Mouse (Mus musculus): Measurements from ENCODE around the gene Slc12a3. TPM values are rescaled to one million over a fixed set of nuclear protein-coding genes. Genes with fewer than 3 reads are reported as not detected.
"Not testable (repeated sequence)": the region's sequence is repeated elsewhere in the genome, so short reads cannot be mapped to it uniquely, and the experiment has no call there.

The Slc12a3 gene
- polyA plus RNA-seq, 1 experiment from 2014 or later, result 0.08 TPM

DNA sequence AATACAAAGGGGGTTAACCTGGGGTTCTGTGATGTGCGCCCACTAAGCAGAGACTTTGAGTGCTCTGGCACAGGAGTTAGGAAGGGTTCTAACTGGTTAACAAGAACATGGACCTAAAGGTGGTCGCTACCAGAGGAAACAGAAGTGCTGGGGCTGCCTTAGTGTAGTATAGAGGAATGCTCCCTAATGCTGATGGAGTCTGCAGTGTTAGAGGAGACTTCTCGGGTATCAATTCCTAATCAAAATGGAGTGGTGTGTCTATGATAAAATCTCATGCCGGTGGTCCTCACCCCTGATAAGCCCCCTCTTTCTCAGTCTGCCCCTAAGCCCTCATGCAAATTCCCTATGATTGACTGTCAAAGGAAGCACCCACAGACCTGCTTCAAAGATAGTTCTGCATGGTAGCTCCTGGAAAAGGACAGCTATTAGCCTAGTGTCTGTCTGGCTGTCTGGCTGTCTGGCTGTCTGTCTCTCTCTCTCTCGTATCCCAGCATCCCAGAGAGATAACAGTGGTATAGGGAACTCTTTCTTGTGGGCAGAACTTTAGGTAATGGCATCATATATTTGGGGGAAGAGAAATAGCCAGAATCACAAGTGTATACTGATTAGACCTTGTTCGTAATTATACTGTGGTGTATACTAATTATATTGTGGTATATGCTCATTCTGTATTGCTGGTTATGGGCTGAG lies 67.0 kb downstream of the Slc12a3 start:
- no peaks in the 10 kb centered on the region for H3K27me3 ChIP-seq (ENCODE audit: control insufficient read depth, insufficient read depth, low read length)
- no peak overlapping the region for H3K4me2 ChIP-seq (ENCODE audit: low read depth, low read length)
- H3K9me3 ChIP-seq (ENCODE audit: control insufficient read depth, low read length), result no peaks in the 10 kb centered on the region
- H3K9ac ChIP-seq (replicated peaks; ENCODE audit: low read depth, low read length), result no peak overlapping the region
- no peaks in the 10 kb centered on the region for H3K4me1 ChIP-seq (ENCODE audit: control insufficient read depth, insufficient read depth, low read length)
- 92% methylated on average over 6 of the region's 6 CpGs for WGBS
- H3K4me3 ChIP-seq (ENCODE audit: low read depth, low read length), result no peak overlapping the region
- peaks cover 44% of the 10 kb centered on the region for H3K36me3 ChIP-seq (ENCODE audit: control insufficient read depth, insufficient read depth, low read length)
- H3K27ac ChIP-seq (ENCODE audit: low read depth, low read length), result no peak overlapping the region
- ATAC-seq (ENCODE audit: low read depth), result no peak

GRCm38 (mm10) chr8:94396964-94397657 lies 68.1 kb downstream of the Slc12a3 start:
- no peak overlapping the region for H3K27ac ChIP-seq (ENCODE audit: low read depth, low read length)
- no peaks in the 10 kb centered on the region for H3K4me1 ChIP-seq (ENCODE audit: control insufficient read depth, insufficient read depth, low read length)
- WGBS, result 71% methylated on average over 11 of the region's 11 CpGs
- no peak overlapping the region for H3K4me2 ChIP-seq (ENCODE audit: low read depth, low read length)
- H3K9ac ChIP-seq (replicated peaks; ENCODE audit: low read depth, low read length), result no peak overlapping the region
- peak; percentile 38; the same call in 1 of the 2 replicates for ATAC-seq (ENCODE audit: low read depth)
- no peak overlapping the region for H3K4me3 ChIP-seq (ENCODE audit: low read depth, low read length)
- H3K36me3 ChIP-seq (ENCODE audit: control insufficient read depth, insufficient read depth, low read length), result peaks cover 32% of the 10 kb centered on the region
- no peaks in the 10 kb centered on the region for H3K9me3 ChIP-seq (ENCODE audit: control insufficient read depth, low read length)
- H3K27me3 ChIP-seq (ENCODE audit: control insufficient read depth, insufficient read depth, low read length), result no peaks in the 10 kb centered on the region

DNA sequence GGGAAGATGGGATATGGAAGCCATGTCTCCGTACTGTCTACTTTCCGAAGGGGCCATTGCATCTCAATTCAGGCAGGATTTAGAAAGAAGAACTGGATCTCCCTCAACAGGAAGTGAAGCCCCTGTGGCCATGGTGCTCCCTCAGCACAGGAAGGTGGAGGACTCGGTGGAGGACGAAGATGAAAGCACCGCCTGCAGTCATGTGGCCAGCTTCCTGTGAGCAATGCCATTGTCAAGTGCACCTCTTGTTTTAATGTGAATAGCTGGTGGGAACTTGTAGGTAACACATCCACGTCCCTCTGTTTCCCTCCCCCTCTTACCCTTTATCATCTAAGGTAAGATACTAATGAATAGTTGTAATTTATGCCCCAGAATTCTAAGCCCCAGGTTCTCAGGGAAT lies 69.6 kb downstream of the Slc12a3 start:
- WGBS, result 88% methylated on average over 6 of the region's 6 CpGs
- H3K27ac ChIP-seq (ENCODE audit: low read depth, low read length), result no peak overlapping the region
- peaks cover 20% of the 10 kb centered on the region for H3K36me3 ChIP-seq (ENCODE audit: control insufficient read depth, insufficient read depth, low read length)

GRCm38 (mm10) chr8:94399361-94399953 lies 70.5 kb downstream of the Slc12a3 start:
- ATAC-seq (ENCODE audit: low read depth), result no peak
- Histone ChIP-seq H3K9ac (replicated peaks; ENCODE audit: low read depth, low read length) (no peak overlapping the region), H3K9me3 (ENCODE audit: control insufficient read depth, low read length) (no peaks in the 10 kb centered on the region), H3K27ac (ENCODE audit: low read depth, low read length) (no peak overlapping the region), H3K27me3 (ENCODE audit: control insufficient read depth, insufficient read depth, low read length) (no peaks in the 10 kb centered on the region), H3K36me3 (ENCODE audit: control insufficient read depth, insufficient read depth, low read length) (peaks cover 13% of the 10 kb centered on the region), H3K4me3 (ENCODE audit: low read depth, low read length) (no peak overlapping the region), H3K4me1 (ENCODE audit: control insufficient read depth, insufficient read depth, low read length) (no peaks in the 10 kb centered on the region), H3K4me2 (ENCODE audit: low read depth, low read length) (no peak overlapping the region)
- WGBS, result 94% methylated on average over 3 of the region's 3 CpGs

More for the DNA sequence above, 69.6 kb downstream of the Slc12a3 start:
- H3K4me1 ChIP-seq (ENCODE audit: control insufficient read depth, insufficient read depth, low read length), result no peaks in the 10 kb centered on the region
- ATAC-seq (ENCODE audit: low read depth), result no peak
- no peak overlapping the region for H3K9ac ChIP-seq (replicated peaks; ENCODE audit: low read depth, low read length)
- no peak overlapping the region for H3K4me2 ChIP-seq (ENCODE audit: low read depth, low read length)
- H3K9me3 ChIP-seq (ENCODE audit: control insufficient read depth, low read length), result no peaks in the 10 kb centered on the region
- H3K4me3 ChIP-seq (ENCODE audit: low read depth, low read length), result no peak overlapping the region
- H3K27me3 ChIP-seq (ENCODE audit: control insufficient read depth, insufficient read depth, low read length), result no peaks in the 10 kb centered on the region

DNA sequence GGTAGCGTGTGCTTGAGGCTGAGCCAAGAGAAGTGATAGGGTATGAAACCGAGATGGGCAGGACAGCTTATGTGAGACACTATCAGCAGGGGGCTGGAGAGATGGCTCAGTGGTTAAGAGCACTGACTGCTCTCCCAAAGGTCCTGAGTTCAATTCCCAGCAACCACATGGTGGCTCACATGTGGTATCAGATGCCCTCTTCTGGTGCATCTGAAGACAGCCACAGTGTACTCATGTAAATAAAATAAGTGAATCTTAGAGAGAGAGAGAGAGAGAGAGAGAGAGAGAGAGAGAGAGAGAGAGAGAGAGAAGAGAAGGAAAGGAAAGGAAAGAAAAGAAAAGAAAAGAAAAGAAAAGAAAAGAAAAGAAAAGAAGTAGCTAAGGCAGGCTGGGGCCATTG lies 71.0 kb downstream of the Slc12a3 start:
- WGBS, result 89% methylated on average over 2 of the region's 2 CpGs
- H3K9me3 ChIP-seq (ENCODE audit: control insufficient read depth, low read length); H3K27ac ChIP-seq (ENCODE audit: low read depth, low read length); H3K36me3 ChIP-seq (ENCODE audit: control insufficient read depth, insufficient read depth, low read length); H3K9ac ChIP-seq (replicated peaks; ENCODE audit: low read depth, low read length); H3K4me2 ChIP-seq (ENCODE audit: low read depth, low read length); ATAC-seq (ENCODE audit: low read depth); H3K4me3 ChIP-seq (ENCODE audit: low read depth, low read length); H3K27me3 ChIP-seq (ENCODE audit: control insufficient read depth, insufficient read depth, low read length); H3K4me1 ChIP-seq (ENCODE audit: control insufficient read depth, insufficient read depth, low read length): not testable (repeated sequence)

DNA sequence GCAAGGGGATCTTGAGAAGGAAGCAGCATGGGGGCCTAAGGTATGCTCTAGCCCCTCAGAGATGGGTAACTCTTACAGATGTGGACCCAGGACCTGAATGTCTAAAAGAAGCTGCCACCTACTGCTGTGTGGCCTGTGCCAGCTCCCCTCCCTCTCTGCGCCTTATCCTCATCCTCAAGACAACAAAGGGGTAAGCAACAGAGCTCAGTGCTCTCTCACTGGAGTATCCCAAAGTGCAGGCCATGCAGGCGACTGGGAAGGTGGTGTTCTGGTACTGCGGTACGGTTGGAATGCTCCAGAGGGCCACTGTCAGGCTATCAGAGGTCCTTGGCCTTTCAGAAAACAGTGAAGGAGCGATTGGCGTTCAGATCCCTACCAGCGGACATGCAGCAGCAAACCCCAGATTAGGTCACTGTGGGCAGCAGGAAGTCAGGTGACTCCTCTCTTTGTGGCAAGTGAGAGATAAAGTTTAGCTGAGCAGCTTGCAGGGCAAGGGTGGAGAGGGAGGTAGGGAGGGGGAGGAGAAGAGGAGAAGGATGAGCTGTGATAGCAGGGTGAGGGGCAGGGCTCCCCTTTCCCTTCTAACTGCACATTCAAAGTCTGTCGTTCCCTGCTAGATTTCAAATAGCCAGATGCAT lies 79.6 kb downstream of the Slc12a3 start:
- no peaks in the 10 kb centered on the region for H3K27me3 ChIP-seq (ENCODE audit: control insufficient read depth, insufficient read depth, low read length)
- no peaks in the 10 kb centered on the region for H3K36me3 ChIP-seq (ENCODE audit: control insufficient read depth, insufficient read depth, low read length)
- ATAC-seq (ENCODE audit: low read depth), result no peak
- no peak overlapping the region for H3K4me3 ChIP-seq (ENCODE audit: low read depth, low read length)
- no peaks in the 10 kb centered on the region for H3K4me1 ChIP-seq (ENCODE audit: control insufficient read depth, insufficient read depth, low read length)
- no peak overlapping the region for H3K4me2 ChIP-seq (ENCODE audit: low read depth, low read length)
- H3K27ac ChIP-seq (ENCODE audit: low read depth, low read length), result no peak overlapping the region
- H3K9me3 ChIP-seq (ENCODE audit: control insufficient read depth, low read length), result no peaks in the 10 kb centered on the region
- WGBS, result 77% methylated on average over 8 of the region's 8 CpGs
- no peak overlapping the region for H3K9ac ChIP-seq (replicated peaks; ENCODE audit: low read depth, low read length)

- 89% methylated on average over 7 of the region's 7 CpGs for WGBS
- Histone ChIP-seq H3K9ac (replicated peaks; ENCODE audit: low read depth, low read length) (no peak overlapping the region), H3K27ac (ENCODE audit: low read depth, low read length) (no peak overlapping the region), H3K4me3 (ENCODE audit: low read depth, low read length) (no peak overlapping the region), H3K4me2 (ENCODE audit: low read depth, low read length) (no peak overlapping the region), H3K4me1 (ENCODE audit: control insufficient read depth, insufficient read depth, low read length) (no peaks in the 10 kb centered on the region), H3K27me3 (ENCODE audit: control insufficient read depth, insufficient read depth, low read length) (no peaks in the 10 kb centered on the region), H3K36me3 (ENCODE audit: control insufficient read depth, insufficient read depth, low read length) (no peaks in the 10 kb centered on the region), H3K9me3 (ENCODE audit: control insufficient read depth, low read length) (no peaks in the 10 kb centered on the region)
- ATAC-seq (ENCODE audit: low read depth), result no peak
Measured at GRCm38 (mm10) chr8:94409523-94409922, 80.5 kb downstream of the Slc12a3 start.

GRCm38 (mm10) chr8:94412518-94412917 lies 83.5 kb downstream of the Slc12a3 start:
- Histone ChIP-seq H3K4me1 (ENCODE audit: control insufficient read depth, insufficient read depth, low read length) (no peaks in the 10 kb centered on the region), H3K4me2 (ENCODE audit: low read depth, low read length) (no peak overlapping the region), H3K4me3 (ENCODE audit: low read depth, low read length) (no peak overlapping the region), H3K27ac (ENCODE audit: low read depth, low read length) (no peak overlapping the region), H3K36me3 (ENCODE audit: control insufficient read depth, insufficient read depth, low read length) (no peaks in the 10 kb centered on the region), H3K27me3 (ENCODE audit: control insufficient read depth, insufficient read depth, low read length) (no peaks in the 10 kb centered on the region), H3K9me3 (ENCODE audit: control insufficient read depth, low read length) (no peaks in the 10 kb centered on the region), H3K9ac (replicated peaks; ENCODE audit: low read depth, low read length) (no peak overlapping the region)
- ATAC-seq (ENCODE audit: low read depth), result no peak
- 87% methylated on average over 6 of the region's 6 CpGs for WGBS

DNA sequence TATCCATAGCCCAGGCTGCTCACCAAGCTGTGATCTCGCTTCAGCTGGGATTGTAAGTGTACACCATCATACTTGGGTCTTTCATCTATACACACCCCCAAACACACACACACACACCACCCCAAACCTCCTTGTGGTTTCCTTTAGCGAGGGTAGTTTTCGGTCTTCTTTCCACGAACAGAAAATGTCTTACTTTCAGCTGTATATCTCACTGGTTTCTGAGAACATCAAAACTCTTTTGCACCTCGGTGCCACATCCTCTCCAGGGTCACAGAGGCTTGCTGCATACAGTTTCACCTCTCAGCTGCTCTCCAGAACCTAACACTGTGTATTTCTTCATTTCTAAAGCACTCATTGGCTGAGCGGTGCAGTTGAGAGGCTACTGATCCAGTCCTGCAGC lies 84.5 kb downstream of the Slc12a3 start:
- no peak overlapping the region for H3K27ac ChIP-seq (ENCODE audit: low read depth, low read length)
- no peak for ATAC-seq (ENCODE audit: low read depth)
- H3K4me3 ChIP-seq (ENCODE audit: low read depth, low read length), result no peak overlapping the region
- H3K9ac ChIP-seq (replicated peaks; ENCODE audit: low read depth, low read length), result no peak overlapping the region
- H3K27me3 ChIP-seq (ENCODE audit: control insufficient read depth, insufficient read depth, low read length), result no peaks in the 10 kb centered on the region
- 93% methylated on average over 6 of the region's 6 CpGs for WGBS
- no peaks in the 10 kb centered on the region for H3K36me3 ChIP-seq (ENCODE audit: control insufficient read depth, insufficient read depth, low read length)
- no peaks in the 10 kb centered on the region for H3K9me3 ChIP-seq (ENCODE audit: control insufficient read depth, low read length)
- H3K4me1 ChIP-seq (ENCODE audit: control insufficient read depth, insufficient read depth, low read length), result no peaks in the 10 kb centered on the region
- no peak overlapping the region for H3K4me2 ChIP-seq (ENCODE audit: low read depth, low read length)
